Mouse (Mus musculus) intestine, embryonic 15.5 days (tissue): ENCODE measurements at regions not wholly inside any gene's neighbourhood (a gene's known extent, or its start where the extent isn't known, plus 50 kb on each side); places are given as distances from the start of the nearest gene placed in this dataset.
A peak's percentile ranks its signal among the peaks of the same experiment; 100 is the strongest.

Experiments used
- ATAC-seq: fragments of 200-750 bp; cut with Nextera tagmentation; 2 replicates; pipeline ENCODE4 v1.8.0; 2017; ENCODE audit warnings: moderate TSS enrichment, moderate library complexity
- H3K27ac ChIP-seq: fragments of 300-500 bp; sonication (generic); 2 replicates; pipeline ENCODE4 v1.5.1; 2015; ENCODE audit warnings: mild to moderate bottlenecking, inconsistent platforms
- H3K27me3 ChIP-seq: fragments of 300-500 bp; sonication (generic); replicated peaks from 2 replicates; pipeline ENCODE4 v1.6.1; 2015; ENCODE audit warnings: inconsistent platforms
- H3K36me3 ChIP-seq: fragments of 300-500 bp; sonication (generic); 2 replicates; pipeline ENCODE4 v1.6.1; 2015; ENCODE audit warnings: inconsistent platforms
- H3K4me1 ChIP-seq: fragments of 300-500 bp; sonication (generic); replicated peaks from 2 replicates; pipeline ENCODE4 v1.6.1; 2015; ENCODE audit warnings: inconsistent platforms
- H3K4me2 ChIP-seq: fragments of 300-500 bp; sonication (generic); replicated peaks from 2 replicates; pipeline ENCODE4 v1.6.1; 2015; ENCODE audit warnings: mild to moderate bottlenecking, inconsistent platforms
- H3K4me3 ChIP-seq: fragments of 300-500 bp; sonication (generic); replicated peaks from 2 replicates; pipeline ENCODE4 v1.5.1; 2015; ENCODE audit warnings: inconsistent platforms
- H3K9ac ChIP-seq: fragments of 300-500 bp; sonication (generic); 2 replicates; pipeline ENCODE4 v1.6.1; 2015; ENCODE audit warnings: inconsistent platforms
- H3K9me3 ChIP-seq: fragments of 300-500 bp; sonication (generic); 2 replicates; pipeline ENCODE4 v1.6.1; 2016; ENCODE audit warnings: inconsistent platforms
- whole genome bisulfite sequencing: fragments of 180-500 bp; shearing (Covaris S2); methylation state at CpG from one replicate; pipeline ENCODE4 v1.1.7; 2015; 5-methylcytosine and 5-hydroxymethylcytosine counted together

GRCm38 (mm10) chr1:57224425-57225104 lies 152.9 kb upstream of the 1700066M21Rik start:
- 60% methylated on average over 10 of the region's 10 CpGs for WGBS
- Histone ChIP-seq H3K9ac (no peak overlapping the region), H3K4me3 (no peak overlapping the region), H3K9me3 (no peaks in the 10 kb centered on the region), H3K27me3 (no peaks in the 10 kb centered on the region), H3K36me3 (no peaks in the 10 kb centered on the region), H3K4me1 (no peaks in the 10 kb centered on the region), H3K27ac (no peak overlapping the region), H3K4me2 (no peak overlapping the region)
- no peak for ATAC-seq

GRCm38 (mm10) chr1:57243607-57244408 lies 133.6 kb upstream of the 1700066M21Rik start:
- 78% methylated on average over 6 of the region's 6 CpGs for WGBS

DNA sequence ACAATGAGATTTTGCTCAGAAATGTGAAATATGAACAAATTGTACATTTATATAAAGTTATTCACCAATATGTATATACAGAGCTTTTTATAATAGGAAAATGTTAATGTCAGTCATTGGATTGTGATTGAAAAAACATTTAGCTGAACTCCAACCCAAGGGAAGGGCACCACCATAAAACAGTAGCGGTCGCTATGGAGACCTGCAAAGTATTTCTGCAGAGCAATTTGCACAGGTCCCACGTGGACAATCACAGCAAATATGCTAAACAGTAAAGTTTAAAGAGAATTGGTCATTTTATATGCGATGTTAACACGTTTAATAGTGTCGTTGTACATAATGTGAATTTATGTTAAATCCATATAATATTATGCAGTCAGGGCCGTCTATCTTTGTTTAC lies 117.8 kb upstream of the 1700066M21Rik start:
- Histone ChIP-seq H3K27me3 (no peaks in the 10 kb centered on the region), H3K9me3 (no peaks in the 10 kb centered on the region), H3K27ac (no peak overlapping the region), H3K4me1 (no peaks in the 10 kb centered on the region), H3K9ac (no peak overlapping the region), H3K36me3 (no peaks in the 10 kb centered on the region), H3K4me3 (no peak overlapping the region), H3K4me2 (no peak overlapping the region)
- no peak for ATAC-seq
- 62% methylated on average over 7 of the region's 7 CpGs for WGBS

More at GRCm38 (mm10) chr1:57243607-57244408, 133.6 kb upstream of the 1700066M21Rik start:
- Histone ChIP-seq H3K4me3 (no peak overlapping the region), H3K4me2 (no peak overlapping the region), H3K36me3 (no peaks in the 10 kb centered on the region), H3K9ac (no peak overlapping the region), H3K4me1 (no peaks in the 10 kb centered on the region), H3K27ac (no peak overlapping the region), H3K27me3 (no peaks in the 10 kb centered on the region), H3K9me3 (no peaks in the 10 kb centered on the region)
- no peak for ATAC-seq

DNA sequence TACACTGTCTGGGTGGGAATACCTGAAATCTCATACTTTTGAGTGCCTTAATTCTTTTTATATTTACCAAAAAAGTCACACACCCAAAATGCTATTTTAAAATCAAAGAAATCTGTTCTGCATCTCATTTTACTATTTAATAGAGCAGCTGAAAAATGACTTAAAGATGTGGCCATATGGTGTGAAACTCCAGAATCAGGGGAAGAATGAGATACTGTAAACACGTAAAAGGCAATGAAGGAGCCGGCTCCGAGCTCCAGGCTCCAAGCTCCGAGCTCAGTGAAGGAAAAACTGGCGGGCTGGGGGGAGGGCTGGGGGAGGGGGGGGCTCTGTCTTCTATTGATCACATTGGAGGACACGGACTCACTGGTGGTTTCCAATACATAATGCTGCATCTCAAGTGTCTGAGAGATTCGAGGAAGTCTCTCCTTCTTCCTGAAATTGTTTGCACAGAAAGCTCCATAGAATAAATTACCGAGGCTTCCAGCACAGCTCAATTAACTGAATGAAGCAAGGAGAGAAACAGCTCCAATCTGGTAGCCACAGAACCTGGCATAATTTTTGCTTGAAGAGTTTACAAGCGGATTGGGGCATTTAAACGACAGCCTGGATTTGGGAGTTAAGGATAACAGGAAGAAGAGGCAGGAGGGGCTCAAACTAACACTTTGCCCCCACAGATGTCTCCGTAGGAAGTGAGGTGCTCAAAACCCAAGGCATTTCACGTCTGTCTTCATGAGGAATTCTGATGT lies 112.2 kb upstream of the 1700066M21Rik start:
- Histone ChIP-seq H3K9me3 (no peaks in the 10 kb centered on the region), H3K27me3 (no peaks in the 10 kb centered on the region), H3K4me1 (no peaks in the 10 kb centered on the region), H3K4me2 (no peak overlapping the region), H3K4me3 (no peak overlapping the region), H3K36me3 (no peaks in the 10 kb centered on the region), H3K9ac (no peak overlapping the region), H3K27ac (no peak overlapping the region)
- ATAC-seq: no peak
- 33% methylated on average over 12 of the region's 12 CpGs for WGBS

DNA sequence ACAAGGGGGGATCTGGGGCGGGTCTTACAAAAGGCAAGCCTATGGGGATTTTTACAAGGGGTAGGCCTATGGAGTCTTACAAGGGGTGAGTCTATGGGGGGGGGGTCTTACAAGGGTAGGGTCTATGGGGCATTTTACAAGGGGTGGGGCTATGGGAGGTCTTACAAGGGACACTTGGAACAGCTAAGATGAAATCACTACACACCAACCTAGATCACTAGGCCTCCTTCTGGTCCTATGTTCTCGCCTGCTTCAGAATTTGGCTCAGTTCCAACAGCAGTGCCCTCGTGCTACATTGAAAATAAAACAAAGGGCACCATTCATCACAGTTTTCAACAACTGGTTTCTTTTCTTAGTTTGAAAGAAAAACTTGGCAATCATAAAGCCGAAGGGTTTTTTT lies 110.7 kb upstream of the 1700066M21Rik start:
- WGBS: 43% methylated on average over 4 of the region's 4 CpGs
- 0 out of 2 replicates have a peak, but pooled peaks have one; percentile 49 for ATAC-seq
- no peak overlapping the region for H3K27ac ChIP-seq
- no peak overlapping the region for H3K4me3 ChIP-seq
- H3K27me3 ChIP-seq: no peaks in the 10 kb centered on the region
- no peaks in the 10 kb centered on the region for H3K4me1 ChIP-seq
- H3K9ac ChIP-seq: no peak overlapping the region
- no peaks in the 10 kb centered on the region for H3K36me3 ChIP-seq
- no peak overlapping the region for H3K4me2 ChIP-seq
- H3K9me3 ChIP-seq: no peaks in the 10 kb centered on the region

DNA sequence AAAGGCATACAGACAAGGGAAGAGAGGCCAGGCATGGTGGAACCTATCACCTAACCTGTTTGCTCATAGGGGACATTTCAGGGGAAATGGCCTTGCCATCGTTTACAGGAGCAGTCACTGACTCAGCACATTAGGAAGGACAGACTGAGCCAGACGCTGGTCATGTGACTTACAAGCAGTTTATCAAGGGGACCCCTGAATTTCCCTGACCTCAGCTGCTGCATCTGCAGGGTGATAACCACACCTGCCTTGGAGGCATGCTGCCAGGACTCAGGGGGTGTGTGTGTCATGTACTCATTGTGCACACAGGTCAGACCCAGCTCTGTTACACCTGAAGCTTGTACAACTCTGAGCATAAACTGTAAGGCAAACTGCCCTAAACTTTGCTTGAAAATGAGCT lies 109.6 kb upstream of the 1700066M21Rik start:
- Histone ChIP-seq H3K9me3 (no peaks in the 10 kb centered on the region), H3K4me1 (no peaks in the 10 kb centered on the region), H3K27me3 (no peaks in the 10 kb centered on the region), H3K36me3 (no peaks in the 10 kb centered on the region), H3K27ac (no peak overlapping the region), H3K4me2 (no peak overlapping the region), H3K9ac (no peak overlapping the region), H3K4me3 (no peak overlapping the region)
- 39% methylated on average over 2 of the region's 2 CpGs for WGBS
- 0 out of 2 replicates have a peak, but pooled peaks have one; percentile 32 for ATAC-seq

- Histone ChIP-seq H3K9me3 (no peaks in the 10 kb centered on the region), H3K27me3 (no peaks in the 10 kb centered on the region), H3K4me1 (no peaks in the 10 kb centered on the region), H3K4me3 (no peak overlapping the region), H3K9ac (no peak overlapping the region), H3K36me3 (no peaks in the 10 kb centered on the region), H3K27ac (no peak overlapping the region), H3K4me2 (no peak overlapping the region)
- 41% methylated on average over 13 of the region's 13 CpGs for WGBS
- ATAC-seq: peak; percentile 68
Measured at GRCm38 (mm10) chr1:57269679-57270354, 107.6 kb upstream of the 1700066M21Rik start.

- no peak for ATAC-seq
- H3K4me3 ChIP-seq: no peak overlapping the region
- 45% methylated on average over 5 of the region's 5 CpGs for WGBS
Measured at GRCm38 (mm10) chr1:57272593-57272992, 104.8 kb upstream of the 1700066M21Rik start.

GRCm38 (mm10) chr1:57281549-57281948 lies 95.9 kb upstream of the 1700066M21Rik start:
- no peaks in the 10 kb centered on the region for H3K9me3 ChIP-seq
- no peaks in the 10 kb centered on the region for H3K36me3 ChIP-seq
- ATAC-seq: no peak
- H3K4me1 ChIP-seq: no peaks in the 10 kb centered on the region
- H3K4me2 ChIP-seq: no peak overlapping the region
- no peak overlapping the region for H3K4me3 ChIP-seq
- no peak overlapping the region for H3K9ac ChIP-seq
- no peak overlapping the region for H3K27ac ChIP-seq
- no peaks in the 10 kb centered on the region for H3K27me3 ChIP-seq
- WGBS: 89% methylated on average over 3 of the region's 3 CpGs

More at GRCm38 (mm10) chr1:57272593-57272992, 104.8 kb upstream of the 1700066M21Rik start:
- Histone ChIP-seq H3K9me3 (no peaks in the 10 kb centered on the region), H3K36me3 (no peaks in the 10 kb centered on the region), H3K4me2 (no peak overlapping the region), H3K27ac (no peak overlapping the region), H3K4me1 (no peaks in the 10 kb centered on the region), H3K27me3 (no peaks in the 10 kb centered on the region), H3K9ac (no peak overlapping the region)

- Histone ChIP-seq H3K27ac (no peak overlapping the region), H3K4me3 (no peak overlapping the region), H3K9me3 (no peaks in the 10 kb centered on the region), H3K9ac (no peak overlapping the region), H3K27me3 (no peaks in the 10 kb centered on the region), H3K36me3 (no peaks in the 10 kb centered on the region), H3K4me2 (no peak overlapping the region), H3K4me1 (no peaks in the 10 kb centered on the region)
- WGBS: 83% methylated on average over 1 of the region's 1 CpGs
- ATAC-seq: no peak
Measured at GRCm38 (mm10) chr1:57296186-57296585, 81.2 kb upstream of the 1700066M21Rik start.

- 83% methylated on average over 5 of the region's 5 CpGs for WGBS
Measured at GRCm38 (mm10) chr1:57298557-57298956, 78.9 kb upstream of the 1700066M21Rik start.

More at GRCm38 (mm10) chr1:57298557-57298956, 78.9 kb upstream of the 1700066M21Rik start:
- H3K4me1 ChIP-seq: no peaks in the 10 kb centered on the region
- no peak overlapping the region for H3K4me3 ChIP-seq
- no peak overlapping the region for H3K27ac ChIP-seq
- H3K27me3 ChIP-seq: no peaks in the 10 kb centered on the region
- no peak for ATAC-seq
- no peaks in the 10 kb centered on the region for H3K36me3 ChIP-seq
- no peak overlapping the region for H3K9ac ChIP-seq
- H3K4me2 ChIP-seq: no peak overlapping the region
- no peaks in the 10 kb centered on the region for H3K9me3 ChIP-seq
